Mouse (Mus musculus) limb, embryonic 12.5 days (tissue): ENCODE measurements around the gene Mmp19. TPM values are rescaled to one million over a fixed set of nuclear protein-coding genes. Genes with fewer than 3 reads are reported as not detected.
A peak's percentile ranks its signal among the peaks of the same experiment; 100 is the strongest.

Experiments used
- ATAC-seq: fragments of 200-750 bp; cut with Nextera tagmentation; 2 replicates; pipeline ENCODE4 v1.8.0; 2017; ENCODE audit warnings: low read depth, moderate TSS enrichment; ENCODE audit not compliant: insufficient number of reproducible peaks, insufficient read depth, low FRiP score, low TSS enrichment
- H3K27ac ChIP-seq: fragments of 300-500 bp; sonication (generic); 2 replicates; pipeline ENCODE4 v1.5.1; 2016; ENCODE audit warnings: mild to moderate bottlenecking, moderate library complexity
- H3K27me3 ChIP-seq: fragments of 300-500 bp; sonication (generic); 2 replicates; pipeline ENCODE4 v1.6.1; 2016; ENCODE audit warnings: mild to moderate bottlenecking, moderate library complexity
- H3K36me3 ChIP-seq: fragments of 300-500 bp; sonication (generic); 2 replicates; pipeline ENCODE4 v1.6.1; 2016; ENCODE audit warnings: mild to moderate bottlenecking, moderate library complexity
- H3K4me1 ChIP-seq: fragments of 300-500 bp; sonication (generic); replicated peaks from 2 replicates; pipeline ENCODE4 v1.6.1; 2016
- H3K4me2 ChIP-seq: fragments of 300-500 bp; sonication (generic); 2 replicates; pipeline ENCODE4 v1.6.1; 2016; ENCODE audit warnings: mild to moderate bottlenecking, moderate library complexity
- H3K4me3 ChIP-seq: fragments of 300-500 bp; sonication (generic); replicated peaks from 2 replicates; pipeline ENCODE4 v1.5.1; 2016; ENCODE audit warnings: mild to moderate bottlenecking
- H3K9ac ChIP-seq: fragments of 300-500 bp; sonication (generic); replicated peaks from 2 replicates; pipeline ENCODE4 v1.6.1; 2016; ENCODE audit warnings: mild to moderate bottlenecking, moderate library complexity
- H3K9me3 ChIP-seq: fragments of 300-500 bp; sonication (generic); 2 replicates; pipeline ENCODE4 v1.6.1; 2016; ENCODE audit warnings: mild to moderate bottlenecking, moderate library complexity
- WGBS: fragments of 180-500 bp; shearing (Covaris S2); methylation state at CpG from one replicate; pipeline ENCODE4 v1.1.7; 2016; 5-methylcytosine and 5-hydroxymethylcytosine counted together
- polyA plus RNA-seq: library from polyadenylated mRNA; unstranded; fragments of >200 nt; fragmentation: Nextera tagmentation; extraction: Ambion mirVana; gene quantifications from 2 replicates; pipeline ENCODE4 v1.2.1, GENCODE M21; 2016

The Mmp19 gene
- 0.36 and 0.50 TPM in 2 replicates for polyA plus RNA-seq

- no peaks in the 10 kb centered on the region for H3K36me3 ChIP-seq
- whole genome bisulfite sequencing, result 73% methylated on average over 7 of the region's 7 CpGs
- no peak within 1 kb of the TSS for H3K9ac ChIP-seq
- no peaks in the 10 kb centered on the region for H3K9me3 ChIP-seq
- H3K27ac ChIP-seq, result no peak within 1 kb of the TSS
- H3K4me2 ChIP-seq, result no peak within 1 kb of the TSS
- H3K4me3 ChIP-seq, result no peak within 1 kb of the TSS
- ATAC-seq, result no peak
- no peaks in the 10 kb centered on the region for H3K4me1 ChIP-seq
- H3K27me3 ChIP-seq, result no peaks in the 10 kb centered on the region
Measured at GRCm38 (mm10) chr10:128790398-128791124, at the start of gene Mmp19. Gene Mmp19 (plus strand): TSS chr10:128790910.

GRCm38 (mm10) chr10:128742616-128743015 is 48.1 kb upstream of the Mmp19 start:
- Histone ChIP-seq H3K27ac (no peak overlapping the region), H3K27me3 (peaks cover 30% of the 10 kb centered on the region), H3K9me3 (no peaks in the 10 kb centered on the region), H3K9ac (no peak overlapping the region), H3K4me2 (peak overlapping the region; percentile 94; the same call in 1 of the 2 replicates), H3K36me3 (no peaks in the 10 kb centered on the region), H3K4me3 (peak overlapping the region; percentile 69), H3K4me1 (peaks cover 29% of the 10 kb centered on the region)
- WGBS, result 28% methylated on average over 4 of the region's 4 CpGs
- no peak for ATAC-seq

DNA sequence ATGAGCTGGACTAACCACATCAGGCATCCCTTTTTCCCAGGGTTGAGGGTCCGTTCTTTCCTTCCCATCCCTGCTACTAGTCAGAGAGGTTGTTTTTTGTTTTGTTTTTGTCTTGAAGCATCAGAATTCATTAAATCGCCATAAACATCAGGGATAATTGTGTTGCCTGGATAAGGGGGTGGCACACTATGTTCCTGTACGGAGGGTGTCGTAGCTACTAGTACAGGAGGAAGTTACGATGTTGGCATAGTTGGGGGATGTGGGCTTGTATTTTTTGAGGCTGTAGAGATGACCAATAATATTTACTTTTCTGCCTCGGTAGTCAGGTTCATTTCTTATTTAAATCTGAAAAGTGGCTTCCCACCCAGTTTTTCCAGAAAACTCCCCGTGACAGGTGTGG is 47.5 kb upstream of the Mmp19 start:
- no peaks in the 10 kb centered on the region for H3K36me3 ChIP-seq
- ATAC-seq, result no peak
- no peak overlapping the region for H3K27ac ChIP-seq
- peaks cover 26% of the 10 kb centered on the region for H3K4me1 ChIP-seq
- no peaks in the 10 kb centered on the region for H3K9me3 ChIP-seq
- peaks cover 30% of the 10 kb centered on the region for H3K27me3 ChIP-seq
- WGBS, result 9% methylated on average over 7 of the region's 7 CpGs
- H3K4me2 ChIP-seq, result peak overlapping the region; percentile 94
- H3K4me3 ChIP-seq, result peak overlapping the region; percentile 69
- H3K9ac ChIP-seq, result peak overlapping the region; percentile 84

- Histone ChIP-seq H3K4me1 (peaks cover 26% of the 10 kb centered on the region), H3K27ac (0 out of 2 replicates have a peak overlapping the region, but pooled peaks have one; percentile 41), H3K9me3 (no peaks in the 10 kb centered on the region), H3K4me3 (peak overlapping the region; percentile 69), H3K4me2 (peak overlapping the region; percentile 94), H3K36me3 (no peaks in the 10 kb centered on the region), H3K9ac (peak overlapping the region; percentile 84), H3K27me3 (peaks cover 30% of the 10 kb centered on the region)
- under 1% methylated on average over 37 of the region's 37 CpGs for WGBS
- ATAC-seq, result 0 out of 2 replicates have a peak, but pooled peaks have one; percentile 7
Measured at GRCm38 (mm10) chr10:128743791-128744191, 46.9 kb upstream of the Mmp19 start.

- peaks cover 29% of the 10 kb centered on the region for H3K4me1 ChIP-seq
- H3K9ac ChIP-seq, result peak overlapping the region; percentile 84
- peak overlapping the region; percentile 69 for H3K4me3 ChIP-seq
- peaks cover 30% of the 10 kb centered on the region for H3K27me3 ChIP-seq
- no peaks in the 10 kb centered on the region for H3K36me3 ChIP-seq
- WGBS, result 16% methylated on average over 8 of the region's 8 CpGs
- 0 out of 2 replicates have a peak overlapping the region, but pooled peaks have one; percentile 41 for H3K27ac ChIP-seq
- peak overlapping the region; percentile 94 for H3K4me2 ChIP-seq
- no peak for ATAC-seq
- H3K9me3 ChIP-seq, result no peaks in the 10 kb centered on the region
Measured at GRCm38 (mm10) chr10:128744211-128744610, 46.5 kb upstream of the Mmp19 start.

DNA sequence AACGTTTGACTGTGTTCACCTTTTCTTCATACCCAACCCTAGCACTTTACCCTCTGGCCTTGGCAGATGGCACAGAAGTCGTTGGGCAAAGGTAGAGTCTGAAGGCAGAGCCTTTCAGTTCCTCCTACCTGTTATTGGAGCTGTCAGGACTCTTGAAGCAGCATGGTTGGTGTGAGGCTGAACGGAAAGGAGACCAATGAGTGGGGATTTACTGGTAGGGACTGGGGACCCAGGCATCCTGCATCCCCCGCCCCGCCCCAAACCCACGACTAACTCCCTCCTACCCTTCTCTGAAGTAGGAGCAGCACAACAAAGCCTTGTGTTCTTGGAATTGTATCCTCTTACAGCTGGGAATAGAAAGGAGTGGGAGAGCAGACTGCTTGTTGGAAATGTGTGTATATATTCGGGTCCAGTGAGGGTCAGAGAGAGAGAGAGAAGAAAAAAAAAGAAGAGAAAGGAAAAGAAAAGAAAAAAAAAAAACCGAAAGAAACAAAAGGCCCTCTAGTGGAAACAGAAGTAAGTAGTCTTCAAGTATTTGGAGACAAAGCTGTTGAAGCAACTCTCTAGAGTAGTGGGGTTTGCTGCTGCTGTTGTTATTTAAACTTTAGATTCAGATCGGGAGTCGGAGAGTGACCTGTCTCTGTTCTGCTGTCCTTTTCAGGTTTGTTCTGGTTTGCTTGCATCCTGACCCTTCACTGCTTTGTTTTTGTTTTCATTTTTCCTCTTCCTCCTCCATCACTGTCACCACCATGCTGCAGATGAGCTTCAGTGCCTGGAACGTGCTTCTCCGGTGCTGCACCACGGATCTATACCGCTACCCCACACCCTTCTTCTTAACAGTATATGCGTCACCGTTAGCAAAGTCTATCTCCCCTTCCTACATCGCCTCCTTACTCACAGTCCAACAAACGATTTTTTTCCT is 45.8 kb upstream of the Mmp19 start, which contains the start of gene Dgka:
Gene Dgka (minus strand): TSS at position 176 of the 922 bp plus-strand sequence.
- 24% methylated on average over 18 of the region's 18 CpGs for WGBS
- Histone ChIP-seq H3K4me2 (peak within 1 kb of the TSS; percentile 94), H3K9me3 (no peaks in the 10 kb centered on the region), H3K9ac (peak within 1 kb of the TSS; percentile 84), H3K36me3 (no peaks in the 10 kb centered on the region), H3K27me3 (peaks cover 30% of the 10 kb centered on the region), H3K27ac (0 out of 2 replicates have a peak within 1 kb of the TSS, but pooled peaks have one; percentile 41), H3K4me1 (peaks cover 37% of the 10 kb centered on the region), H3K4me3 (peak within 1 kb of the TSS; percentile 69)
- no peak for ATAC-seq

DNA sequence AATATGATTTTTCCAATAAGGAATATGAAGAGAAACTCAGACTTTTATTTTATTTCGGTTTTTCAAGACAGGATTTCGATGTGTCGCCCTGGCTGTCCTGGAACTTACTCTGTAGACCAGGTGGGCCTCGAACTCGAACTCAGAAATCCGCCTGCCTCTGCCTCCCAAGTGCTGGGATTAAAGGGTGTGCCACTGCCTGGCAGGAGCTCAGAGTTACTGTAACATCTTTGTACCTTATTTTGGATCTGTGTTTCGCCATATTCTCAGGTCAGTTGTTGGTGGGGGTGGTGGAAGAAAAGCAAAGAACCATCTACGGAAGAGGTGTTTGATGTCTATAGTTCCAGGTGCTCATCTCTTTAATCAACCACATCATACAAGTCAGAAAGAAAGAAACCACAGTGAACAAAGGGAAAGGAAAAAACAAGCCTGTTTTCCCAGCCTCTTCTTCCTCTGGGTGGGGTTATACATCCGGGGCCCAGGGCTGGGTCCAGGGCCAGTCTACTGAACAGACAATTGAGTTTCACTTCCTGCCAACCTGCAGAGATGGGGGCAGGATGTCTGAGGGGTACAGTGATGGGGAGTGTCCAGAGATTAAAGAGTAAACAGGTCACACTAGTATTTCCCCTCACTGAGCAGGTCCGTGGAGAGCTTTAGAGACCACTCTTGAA is 44.6 kb upstream of the Mmp19 start:
- no peak for ATAC-seq
- peaks cover 30% of the 10 kb centered on the region for H3K27me3 ChIP-seq
- H3K27ac ChIP-seq, result no peak overlapping the region
- H3K4me2 ChIP-seq, result no peak overlapping the region
- H3K36me3 ChIP-seq, result no peaks in the 10 kb centered on the region
- no peaks in the 10 kb centered on the region for H3K9me3 ChIP-seq
- H3K4me3 ChIP-seq, result no peak overlapping the region
- WGBS, result 88% methylated on average over 10 of the region's 10 CpGs
- peaks cover 41% of the 10 kb centered on the region for H3K4me1 ChIP-seq
- no peak overlapping the region for H3K9ac ChIP-seq

- Histone ChIP-seq H3K4me1 (peaks cover 41% of the 10 kb centered on the region), H3K9ac (peak overlapping the region; percentile 87), H3K4me2 (peak overlapping the region; percentile 80), H3K9me3 (no peaks in the 10 kb centered on the region), H3K27me3 (peaks cover 26% of the 10 kb centered on the region), H3K27ac (peak overlapping the region; percentile 98), H3K4me3 (peak overlapping the region; percentile 72), H3K36me3 (no peaks in the 10 kb centered on the region)
- 38% methylated on average over 9 of the region's 9 CpGs for WGBS
- no peak for ATAC-seq
Measured at GRCm38 (mm10) chr10:128746972-128747645, 43.6 kb upstream of the Mmp19 start.

GRCm38 (mm10) chr10:128747646-128748251 is 43.0 kb upstream of the Mmp19 start, which contains the start of gene Pym1:
Gene Pym1 (plus strand): TSS chr10:128747889.
- H3K9me3 ChIP-seq, result no peaks in the 10 kb centered on the region
- ATAC-seq, result peak; percentile 46
- peaks cover 20% of the 10 kb centered on the region for H3K27me3 ChIP-seq
- peak within 1 kb of the TSS; percentile 80 for H3K4me2 ChIP-seq
- H3K36me3 ChIP-seq, result peaks cover 2% of the 10 kb centered on the region
- peak within 1 kb of the TSS; percentile 72 for H3K4me3 ChIP-seq
- peak within 1 kb of the TSS; percentile 87 for H3K9ac ChIP-seq
- peak within 1 kb of the TSS; percentile 98 for H3K27ac ChIP-seq
- WGBS, result under 1% methylated on average over 36 of the region's 36 CpGs
- H3K4me1 ChIP-seq, result peaks cover 38% of the 10 kb centered on the region
